Mouse (Mus musculus) embryo, embryonic 10.5 days (tissue): ENCODE results near the gene Cacna2d3.

ENCODE experiments used
- DNase-seq: peaks from one replicate; pipeline ENCODE4 v3.0.0-alpha.2; 2015; ENCODE audit warnings: low spot score

The Cacna2d3 gene

GRCm38 (mm10) chr14:29157096-29157495, 564.6 kb downstream of the Cacna2d3 start:
- DNase-seq, result no peak

GRCm38 (mm10) chr14:29144184-29144583, 577.5 kb downstream of the Cacna2d3 start:
- no peak for DNase-seq

- DNase-seq, result no peak
Measured at GRCm38 (mm10) chr14:29137614-29138013, 584.0 kb downstream of the Cacna2d3 start.

- no peak for DNase-seq
Measured at GRCm38 (mm10) chr14:29137006-29137579, 584.6 kb downstream of the Cacna2d3 start.

- DNase-seq, result peak; percentile 32
Measured at GRCm38 (mm10) chr14:29134901-29135300, 586.8 kb downstream of the Cacna2d3 start.

GRCm38 (mm10) chr14:29130511-29130910, 591.2 kb downstream of the Cacna2d3 start:
- no peak for DNase-seq

GRCm38 (mm10) chr14:29123886-29124285, 597.8 kb downstream of the Cacna2d3 start:
- DNase-seq, result no peak

GRCm38 (mm10) chr14:29122749-29123148, 598.9 kb downstream of the Cacna2d3 start:
- DNase-seq, result no peak

- peak; percentile 49 for DNase-seq
Measured at GRCm38 (mm10) chr14:29113852-29114450, 607.7 kb downstream of the Cacna2d3 start.

- no peak for DNase-seq
Measured at GRCm38 (mm10) chr14:29111666-29112065, 610.0 kb downstream of the Cacna2d3 start.

- DNase-seq, result peak; percentile 75
Measured at GRCm38 (mm10) chr14:29110351-29111091, 611.1 kb downstream of the Cacna2d3 start.

GRCm38 (mm10) chr14:29107464-29107863, 614.2 kb downstream of the Cacna2d3 start:
- no peak for DNase-seq

- DNase-seq, result no peak
Measured at GRCm38 (mm10) chr14:29097776-29098175, 623.9 kb downstream of the Cacna2d3 start.

- DNase-seq, result no peak
Measured at GRCm38 (mm10) chr14:29095431-29095830, 626.2 kb downstream of the Cacna2d3 start.

GRCm38 (mm10) chr14:29090074-29090473, 631.6 kb downstream of the Cacna2d3 start:
- peak; percentile 91 for DNase-seq

GRCm38 (mm10) chr14:29086528-29086927, 635.1 kb downstream of the Cacna2d3 start:
- peak; percentile 41 for DNase-seq

GRCm38 (mm10) chr14:29085493-29086159, 636.0 kb downstream of the Cacna2d3 start:
- peak; percentile 28 for DNase-seq

GRCm38 (mm10) chr14:29082171-29082570, 639.5 kb downstream of the Cacna2d3 start:
- DNase-seq, result no peak

GRCm38 (mm10) chr14:29080630-29081029, 641.0 kb downstream of the Cacna2d3 start:
- DNase-seq, result no peak

GRCm38 (mm10) chr14:29080228-29080627, 641.4 kb downstream of the Cacna2d3 start:
- no peak for DNase-seq

GRCm38 (mm10) chr14:29077418-29077817, 644.2 kb downstream of the Cacna2d3 start:
- no peak for DNase-seq

GRCm38 (mm10) chr14:29073747-29074146, 647.9 kb downstream of the Cacna2d3 start:
- DNase-seq, result peak; percentile 35

GRCm38 (mm10) chr14:29062676-29063075, 659.0 kb downstream of the Cacna2d3 start:
- DNase-seq, result no peak
